Mouse (Mus musculus): ENCODE measurements around the gene Smg8. TPM values are rescaled to one million over a fixed set of nuclear protein-coding genes. Genes with fewer than 3 reads are reported as not detected.

Gene Smg8
- total and polyA plus RNA-seq, 3 experiments, result 21.5 to 29.4 (median 27.9) TPM

DNA sequence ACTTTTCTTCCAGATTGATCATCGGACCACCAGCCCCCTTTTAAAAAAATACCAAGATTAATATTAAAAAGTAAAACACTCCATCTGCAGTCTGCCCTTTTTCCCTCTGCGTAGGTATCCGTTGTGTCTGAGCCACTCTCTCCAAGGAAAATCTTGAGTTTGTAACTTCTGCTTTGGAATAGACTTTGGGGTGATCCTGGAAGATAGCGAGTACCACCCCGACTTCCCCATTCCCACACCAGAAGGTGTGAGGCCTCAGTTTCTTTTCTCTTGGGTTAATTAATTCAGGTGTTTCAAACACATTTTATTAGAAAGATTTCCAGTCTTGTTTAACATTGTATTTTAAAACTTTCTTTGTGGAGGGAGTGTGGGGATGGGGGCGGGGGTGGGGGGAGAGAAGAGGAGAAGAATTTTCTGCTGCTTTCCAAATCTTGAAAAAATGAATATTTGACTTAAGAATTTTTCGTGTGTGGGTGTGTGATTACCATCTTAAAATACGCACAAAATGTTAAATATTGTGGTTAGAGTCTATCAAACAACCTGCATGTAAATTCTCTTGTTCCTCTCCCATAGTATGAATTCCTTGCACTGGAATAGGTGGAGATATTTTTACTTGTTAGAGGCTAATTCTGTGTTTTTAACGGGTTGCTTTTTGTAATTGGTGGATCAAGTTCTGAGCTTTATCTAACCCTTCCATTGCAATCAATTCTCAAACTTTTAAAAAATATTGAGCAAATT is 23.8 kb upstream of the Smg8 start:
- peaks cover 0 to 36% of the 10 kb centered on the region in 2 experiments; a peak in 2 of 4 replicates for H3K4me1 ChIP-seq (ENCODE audit: control insufficient read depth in 1 of 2, insufficient read depth in 2 of 2)
- H3K4me2 ChIP-seq (ENCODE audit: insufficient read depth, low read depth, poor library complexity, severe bottlenecking), result peak overlapping the region; percentile 100
- dilution Hi-C loops (cut with MboI; ENCODE audit: extremely low pct_ligation_motif_present, extremely low pct_unique_long_range_greater_than_20kb, low sequenced_read_pairs) (no loop called here), in situ Hi-C loops (cut with MboI; ENCODE audit: low pct_ligation_motif_present, low pct_unique_long_range_greater_than_20kb, low sequenced_read_pairs) (no loop called here)
- H3K9ac ChIP-seq (ENCODE audit: insufficient read depth, low read depth), result peak overlapping the region; percentile 87
- no peaks in the 10 kb centered on the region for H3K27me3 ChIP-seq (replicated peaks)
- no peak for DNase-seq (ENCODE audit: extremely low read depth)
- peaks cover 14 to 46% of the 10 kb centered on the region in 2 experiments for H3K36me3 ChIP-seq (replicated peaks in 1 of 2; ENCODE audit: control insufficient read depth in 1 of 2, insufficient read depth in 1 of 2, low read length in 1 of 2)
- TF ChIP-seq NRF1 (IDR thresholded peaks at IDR 0.05; ENCODE audit: low read depth, low read length) (no peak), SIN3A (IDR thresholded peaks at IDR 0.05; ENCODE audit: low read length) (no peak), CHD1 (IDR thresholded peaks at IDR 0.05; ENCODE audit: low read depth, low read length) (peak; percentile 57; the same call in 1 of the 2 replicates)
- H3K79me2 ChIP-seq (replicated peaks; ENCODE audit: control insufficient read depth, extremely low read depth, insufficient read depth, poor library complexity, severe bottlenecking), result peaks cover 70% of the 10 kb centered on the region
- no peaks in the 10 kb centered on the region for H3K9me3 ChIP-seq (replicated peaks; ENCODE audit: low read length)
- H3K27ac ChIP-seq (ENCODE audit: insufficient read depth, low read depth), result no peak overlapping the region
- peak overlapping the region; percentile 66 to 88 (median 78) for H3K4me3 ChIP-seq (replicated peaks in 1 of 3; ENCODE audit: low read depth in 2 of 3, low read length in 2 of 3, poor library complexity in 1 of 3)

DNA sequence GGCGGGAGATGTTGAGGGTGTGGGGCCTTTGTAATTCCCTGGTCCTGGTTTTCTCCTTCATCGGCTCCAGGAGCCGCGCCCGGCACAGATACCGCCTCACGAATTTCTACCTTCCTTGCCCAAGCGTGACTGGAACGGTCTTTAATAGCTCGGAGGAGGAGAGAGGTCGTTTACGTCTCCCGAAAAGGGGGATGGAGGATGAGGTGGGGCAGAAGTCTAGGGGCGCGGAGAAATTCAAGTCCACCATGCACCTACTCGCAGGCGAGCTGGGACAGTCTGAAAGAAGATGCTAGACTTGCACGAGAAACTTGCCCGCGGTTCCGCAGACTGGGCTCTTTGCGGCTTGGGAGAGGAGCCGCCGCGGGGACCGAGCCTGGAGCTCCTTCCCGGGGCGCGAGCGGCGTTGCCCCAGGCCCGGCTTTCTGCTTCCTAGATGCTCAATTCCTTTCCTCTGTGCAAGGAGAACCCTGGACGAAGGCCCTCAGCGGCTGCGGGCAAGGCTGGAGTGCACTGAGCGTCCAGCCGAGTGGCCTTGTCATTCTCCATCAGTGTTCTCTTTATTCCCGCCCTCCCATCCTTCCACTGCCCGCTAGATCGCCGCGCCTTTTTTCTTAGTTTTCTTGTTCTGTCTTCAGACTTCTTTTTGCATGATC is 23.1 kb upstream of the Smg8 start:
- H3K9ac ChIP-seq (ENCODE audit: insufficient read depth, low read depth), result peak overlapping the region; percentile 87
- no peak for TF ChIP-seq JUN (IDR thresholded peaks at IDR 0.05; ENCODE audit: insufficient read depth, low read depth, low read length)
- TF ChIP-seq NELFE (IDR thresholded peaks at IDR 0.05; ENCODE audit: low read depth, low read length), result peak; percentile 26; the same call in 1 of the 2 replicates
- TF ChIP-seq CHD2 (IDR thresholded peaks at IDR 0.05; ENCODE audit: low read length), result no peak
- TF ChIP-seq E2F4 (IDR thresholded peaks at IDR 0.05; ENCODE audit: insufficient replicate concordance, low read depth, low read length), result peak; percentile 85; the same call in 1 of the 2 replicates
- TF ChIP-seq UBTF (IDR thresholded peaks at IDR 0.05; ENCODE audit: low read depth, low read length), result peak; percentile 72
- peak; percentile 77 for TF ChIP-seq MXI1 (IDR thresholded peaks at IDR 0.05; ENCODE audit: low read depth, low read length)
- TF ChIP-seq MAFK (IDR thresholded peaks at IDR 0.05; ENCODE audit: insufficient replicate concordance, low read length), result no peak
- 0 out of 2 replicates have a peak, but pooled peaks have one; percentile 18 for TF ChIP-seq TBP (conservative IDR thresholded peaks at IDR 0.05; ENCODE audit: low read depth, low read length)
- TF ChIP-seq PAX5 (IDR thresholded peaks at IDR 0.05; ENCODE audit: low read length), result no peak
- TF ChIP-seq RAD21 (IDR thresholded peaks at IDR 0.05; ENCODE audit: low read depth, low read length), result no peak
- TF ChIP-seq NRF1 (IDR thresholded peaks at IDR 0.05; ENCODE audit: low read depth, low read length), result no peak
- no peak for TF ChIP-seq CHD1 (IDR thresholded peaks at IDR 0.05; ENCODE audit: low read depth, low read length)
- peak; percentile 1; the same call in 1 of the 2 replicates for TF ChIP-seq BHLHE40 (IDR thresholded peaks at IDR 0.05; ENCODE audit: low read depth, low read length)
- no peak for TF ChIP-seq RCOR1 (conservative IDR thresholded peaks at IDR 0.05; ENCODE audit: low read depth, low read length)
- TF ChIP-seq SIN3A (IDR thresholded peaks at IDR 0.05; ENCODE audit: low read length), result 0 out of 2 replicates have a peak, but pooled peaks have one; percentile 4
- no peak for TF ChIP-seq MEF2A (IDR thresholded peaks at IDR 0.05; ENCODE audit: borderline replicate concordance, low read depth, low read length)
- no peak for TF ChIP-seq ELF1 (IDR thresholded peaks at IDR 0.05; ENCODE audit: low read depth, low read length)
- peaks cover 64% of the 10 kb centered on the region for H3K79me2 ChIP-seq (replicated peaks; ENCODE audit: control insufficient read depth, extremely low read depth, insufficient read depth, poor library complexity, severe bottlenecking)
- peaks cover 0 to 36% of the 10 kb centered on the region in 2 experiments; a peak in 2 of 4 replicates for H3K4me1 ChIP-seq (ENCODE audit: control insufficient read depth in 1 of 2, insufficient read depth in 2 of 2)
- peak overlapping the region; percentile 63 for H3K27ac ChIP-seq (ENCODE audit: insufficient read depth, low read depth)
- H3K4me3 ChIP-seq (replicated peaks in 1 of 3; ENCODE audit: low read depth in 2 of 3, low read length in 2 of 3, poor library complexity in 1 of 3), result peak overlapping the region; percentile 66 to 88 (median 78)
- peak; percentile 26 for DNase-seq (ENCODE audit: extremely low read depth)
- peak overlapping the region; percentile 100 for H3K4me2 ChIP-seq (ENCODE audit: insufficient read depth, low read depth, poor library complexity, severe bottlenecking)
- H3K36me3 ChIP-seq (replicated peaks in 1 of 2; ENCODE audit: control insufficient read depth in 1 of 2, insufficient read depth in 1 of 2, low read length in 1 of 2), result peaks cover 17 to 46% of the 10 kb centered on the region in 2 experiments
- dilution Hi-C loops (cut with MboI; ENCODE audit: extremely low pct_ligation_motif_present, extremely low pct_unique_long_range_greater_than_20kb, low sequenced_read_pairs), result no loop called here
- no peaks in the 10 kb centered on the region for H3K9me3 ChIP-seq (replicated peaks; ENCODE audit: low read length)
- no peaks in the 10 kb centered on the region for H3K27me3 ChIP-seq (replicated peaks)
- in situ Hi-C loops (cut with MboI; ENCODE audit: low pct_ligation_motif_present, low pct_unique_long_range_greater_than_20kb, low sequenced_read_pairs), result no loop called here
